Mouse (Mus musculus): ENCODE measurements at regions not wholly inside any gene's neighbourhood (a gene's known extent, or its start where the extent isn't known, plus 50 kb on each side); places are given as distances from the start of the nearest gene placed in this dataset.

- Histone ChIP-seq H3K4me3 (ENCODE audit: low read depth, low read length) (no peak overlapping the region), H3K36me3 (ENCODE audit: control insufficient read depth, insufficient read depth, low read length) (0 out of 2 replicates have a peak, but pooled peaks cover 4% of the 10 kb centered on the region), H3K27me3 (ENCODE audit: control insufficient read depth, insufficient read depth, low read length) (no peaks in the 10 kb centered on the region), H3K4me1 (ENCODE audit: control insufficient read depth, insufficient read depth, insufficient read length, low read length) (no peaks in the 10 kb centered on the region), H3K27ac (ENCODE audit: insufficient read depth, low read depth, low read length) (no peak overlapping the region)
- WGBS = 34% methylated on average over 3 of the region's 3 CpGs
- no peak for TF ChIP-seq POLR2A (IDR thresholded peaks at IDR 0.05; ENCODE audit: low read depth, low read length)
- TF ChIP-seq CTCF (IDR thresholded peaks at IDR 0.05; ENCODE audit: extremely low read depth, insufficient read length, insufficient replicate concordance, low read depth, low read length) = no peak
Observed at GRCm38 (mm10) chr14:61665815-61666214, 58.6 kb downstream of the Kcnrg start.

GRCm38 (mm10) chr14:61673184-61673583 lies 65.9 kb downstream of the Kcnrg start:
- TF ChIP-seq CTCF (IDR thresholded peaks at IDR 0.05; ENCODE audit: extremely low read depth, insufficient read length, insufficient replicate concordance, low read depth, low read length) (no peak), POLR2A (IDR thresholded peaks at IDR 0.05; ENCODE audit: low read depth, low read length) (no peak)
- Histone ChIP-seq H3K4me1 (ENCODE audit: control insufficient read depth, insufficient read depth, insufficient read length, low read length) (no peaks in the 10 kb centered on the region), H3K27me3 (ENCODE audit: control insufficient read depth, insufficient read depth, low read length) (no peaks in the 10 kb centered on the region), H3K27ac (ENCODE audit: insufficient read depth, low read depth, low read length) (no peak overlapping the region), H3K36me3 (ENCODE audit: control insufficient read depth, insufficient read depth, low read length) (peaks cover 1% of the 10 kb centered on the region; the same call in 1 of the 2 replicates), H3K4me3 (ENCODE audit: low read depth, low read length) (no peak overlapping the region)
- WGBS = 56% methylated on average over 2 of the region's 2 CpGs

- Histone ChIP-seq H3K4me3 (ENCODE audit: low read depth, low read length) (no peak overlapping the region), H3K27me3 (ENCODE audit: control insufficient read depth, insufficient read depth, low read length) (no peaks in the 10 kb centered on the region), H3K36me3 (ENCODE audit: control insufficient read depth, insufficient read depth, low read length) (peaks cover 1% of the 10 kb centered on the region; the same call in 1 of the 2 replicates), H3K27ac (ENCODE audit: insufficient read depth, low read depth, low read length) (no peak overlapping the region), H3K4me1 (ENCODE audit: control insufficient read depth, insufficient read depth, insufficient read length, low read length) (peaks cover 5% of the 10 kb centered on the region)
- WGBS = 90% methylated on average over 1 of the region's 1 CpGs
- no peak for TF ChIP-seq POLR2A (IDR thresholded peaks at IDR 0.05; ENCODE audit: low read depth, low read length)
- no peak for TF ChIP-seq CTCF (IDR thresholded peaks at IDR 0.05; ENCODE audit: extremely low read depth, insufficient read length, insufficient replicate concordance, low read depth, low read length)
Observed at GRCm38 (mm10) chr14:61678107-61678506, 70.8 kb downstream of the Kcnrg start.

GRCm38 (mm10) chr14:61680818-61681707 lies 73.8 kb downstream of the Kcnrg start:
- peaks cover 2% of the 10 kb centered on the region for H3K27me3 ChIP-seq (ENCODE audit: control insufficient read depth, insufficient read depth, low read length)
- under 1% methylated on average over 49 of the region's 50 CpGs for WGBS
- peaks cover 14% of the 10 kb centered on the region for H3K4me1 ChIP-seq (ENCODE audit: control insufficient read depth, insufficient read depth, insufficient read length, low read length)
- TF ChIP-seq CTCF (IDR thresholded peaks at IDR 0.05; ENCODE audit: extremely low read depth, insufficient read length, insufficient replicate concordance, low read depth, low read length) (no peak), POLR2A (IDR thresholded peaks at IDR 0.05; ENCODE audit: low read depth, low read length) (peak; percentile 53)
- H3K27ac ChIP-seq (ENCODE audit: insufficient read depth, low read depth, low read length) = peak overlapping the region; percentile 93
- no peaks in the 10 kb centered on the region for H3K36me3 ChIP-seq (ENCODE audit: control insufficient read depth, insufficient read depth, low read length)
- peak overlapping the region; percentile 65 for H3K4me3 ChIP-seq (ENCODE audit: low read depth, low read length)

GRCm38 (mm10) chr14:61681708-61682701 lies 74.7 kb downstream of the Kcnrg start:
- Histone ChIP-seq H3K4me1 (ENCODE audit: control insufficient read depth, insufficient read depth, insufficient read length, low read length) (peaks cover 16% of the 10 kb centered on the region), H3K27ac (ENCODE audit: insufficient read depth, low read depth, low read length) (peak overlapping the region; percentile 97), H3K27me3 (ENCODE audit: control insufficient read depth, insufficient read depth, low read length) (peaks cover 12% of the 10 kb centered on the region), H3K36me3 (ENCODE audit: control insufficient read depth, insufficient read depth, low read length) (no peaks in the 10 kb centered on the region), H3K4me3 (ENCODE audit: low read depth, low read length) (peak overlapping the region; percentile 65)
- under 1% methylated on average over 89 of the region's 90 CpGs for WGBS
- TF ChIP-seq POLR2A (IDR thresholded peaks at IDR 0.05; ENCODE audit: low read depth, low read length) = peak; percentile 52; the same call in 1 of the 2 replicates
- no peak for TF ChIP-seq CTCF (IDR thresholded peaks at IDR 0.05; ENCODE audit: extremely low read depth, insufficient read length, insufficient replicate concordance, low read depth, low read length)

GRCm38 (mm10) chr14:61682721-61683355 lies 75.6 kb downstream of the Kcnrg start:
- peaks cover 19% of the 10 kb centered on the region for H3K27me3 ChIP-seq (ENCODE audit: control insufficient read depth, insufficient read depth, low read length)
- no peak; the same call in 1 of the 2 replicates for TF ChIP-seq CTCF (IDR thresholded peaks at IDR 0.05; ENCODE audit: extremely low read depth, insufficient read length, insufficient replicate concordance, low read depth, low read length)
- 0 out of 2 replicates have a peak, but pooled peaks have one; percentile 7 for TF ChIP-seq POLR2A (IDR thresholded peaks at IDR 0.05; ENCODE audit: low read depth, low read length)
- H3K27ac ChIP-seq (ENCODE audit: insufficient read depth, low read depth, low read length) = peak overlapping the region; percentile 97
- peak overlapping the region; percentile 65 for H3K4me3 ChIP-seq (ENCODE audit: low read depth, low read length)
- H3K36me3 ChIP-seq (ENCODE audit: control insufficient read depth, insufficient read depth, low read length) = no peaks in the 10 kb centered on the region
- peaks cover 18% of the 10 kb centered on the region for H3K4me1 ChIP-seq (ENCODE audit: control insufficient read depth, insufficient read depth, insufficient read length, low read length)
- under 1% methylated on average over 54 of the region's 54 CpGs for WGBS

Measured in small intestine, adult 2 months (tissue).